Mouse (Mus musculus): ENCODE data around the gene Usp3.

DNA sequence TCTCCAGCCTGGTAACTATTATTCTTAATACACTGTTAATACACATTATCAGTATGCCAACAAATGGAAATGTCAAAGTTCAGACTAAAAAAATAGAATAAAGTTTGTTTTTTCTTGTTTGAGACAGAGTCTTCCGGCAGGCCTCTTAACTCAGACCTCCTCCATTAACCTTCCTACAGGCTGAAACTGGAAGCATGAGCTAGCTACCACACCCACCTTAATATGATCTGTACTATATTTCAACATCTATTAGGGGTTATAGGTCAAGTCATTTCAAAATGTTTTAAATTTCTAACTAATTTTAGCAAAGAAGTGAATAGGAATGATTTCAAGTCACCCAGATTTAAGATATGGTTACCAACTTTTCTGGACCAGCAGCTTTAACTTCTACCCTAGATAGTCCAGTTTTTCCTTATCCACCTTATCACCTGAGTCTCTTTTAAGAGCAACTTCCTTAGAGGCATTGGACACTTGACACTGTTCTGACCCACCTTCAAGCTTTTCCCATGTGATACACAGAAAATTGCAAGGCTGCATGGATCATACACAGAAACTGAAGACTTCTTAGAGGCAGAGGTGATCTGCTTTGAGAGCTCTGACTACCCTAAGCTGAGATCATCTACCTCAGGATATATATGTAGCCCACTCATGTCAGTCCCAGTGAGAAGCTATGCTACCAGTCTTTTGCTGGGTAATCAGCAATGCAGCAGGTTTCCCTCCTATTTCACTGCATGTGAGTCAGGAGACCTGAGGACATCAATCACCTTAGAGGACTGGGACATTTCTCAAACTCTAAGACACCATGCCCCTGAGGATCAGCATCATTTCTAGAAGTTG lies 17.7 kb downstream of the Usp3 start:
- TF ChIP-seq CTCF (IDR thresholded peaks at IDR 0.05; ENCODE audit: extremely low read depth, insufficient read depth, insufficient read length, insufficient replicate concordance) (no peak), POLR2A (IDR thresholded peaks at IDR 0.05; ENCODE audit: low read depth, low read length) (no peak)

Measured in spleen, adult 2 months (tissue).